Mouse (Mus musculus): ENCODE data around the gene C530008M17Rik.

C530008M17Rik gene

DNA sequence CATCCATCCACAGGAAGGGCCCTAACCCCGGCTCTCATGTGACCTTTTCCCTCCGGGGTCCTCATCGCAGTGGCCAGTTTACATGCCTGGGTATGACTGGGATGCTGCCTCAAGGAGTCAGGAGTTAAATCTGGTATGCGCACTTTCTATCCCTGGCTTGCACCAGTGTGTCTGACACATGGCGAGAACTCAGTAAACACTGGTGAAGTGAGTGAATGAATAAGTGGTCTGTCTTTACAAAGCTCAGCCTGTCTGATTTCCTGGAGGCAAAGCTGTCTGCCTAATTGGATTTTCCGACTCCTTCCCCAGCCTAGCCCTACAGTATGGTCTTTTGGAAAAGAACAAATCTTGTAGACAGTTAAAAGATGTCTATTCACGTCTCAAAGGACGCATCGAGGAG lies 45.8 kb downstream of the C530008M17Rik start:
- DNase-seq (ENCODE audit: low spot score in 2 of 2), result no peak

GRCm38 (mm10) chr5:76702646-76703045 lies 46.3 kb downstream of the C530008M17Rik start:
- no peak for DNase-seq (ENCODE audit: low spot score in 2 of 2)

DNA sequence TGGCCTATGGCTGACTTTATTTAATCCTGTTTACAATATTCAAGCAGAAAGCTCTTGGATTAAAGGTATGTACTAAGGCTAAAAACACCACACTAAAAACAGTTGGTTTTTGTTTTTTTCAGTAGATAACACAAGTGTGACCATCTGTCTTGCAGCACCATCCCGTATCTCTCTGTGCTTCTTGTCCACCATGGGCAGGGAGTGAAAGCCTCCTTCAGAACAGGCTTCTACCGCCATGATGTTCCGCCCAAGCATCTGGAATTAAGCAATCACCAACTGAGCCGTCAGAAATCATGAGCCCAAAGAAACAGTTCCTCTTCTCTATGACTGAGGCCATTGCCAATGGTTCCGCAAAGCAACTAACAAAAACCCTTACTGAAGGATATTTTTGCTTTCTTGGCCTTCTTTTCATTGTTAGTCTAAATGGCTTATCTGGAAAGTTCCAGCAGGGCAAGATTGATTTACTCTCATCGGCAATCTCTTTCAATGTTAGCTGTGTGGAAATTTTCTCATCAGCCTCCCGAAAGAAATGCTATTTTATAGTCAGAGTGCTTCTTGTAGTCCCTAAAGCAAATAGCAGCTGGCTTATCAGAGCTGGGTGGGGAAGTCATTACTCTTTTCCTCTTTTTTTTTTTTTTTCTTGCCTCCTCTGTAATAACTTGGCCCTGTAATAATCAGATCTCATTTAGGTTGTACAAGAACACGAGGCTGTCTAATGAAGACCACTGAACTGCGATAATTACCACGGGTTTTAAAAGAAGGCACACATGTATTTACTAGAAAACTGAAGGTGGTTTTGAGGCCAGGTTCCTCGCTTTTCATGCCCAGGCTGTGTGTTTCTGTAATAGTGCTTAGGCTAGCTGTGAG lies 49.2 kb downstream of the C530008M17Rik start:
- DNase-seq (ENCODE audit: low spot score in 2 of 2), result no peak

- DNase-seq (ENCODE audit: low spot score in 2 of 2), result no peak
Observed at GRCm38 (mm10) chr5:76707072-76707471, 50.8 kb downstream of the C530008M17Rik start.

- no peak for DNase-seq (ENCODE audit: low spot score in 2 of 2)
Observed at GRCm38 (mm10) chr5:76708004-76708403, 51.7 kb downstream of the C530008M17Rik start.

GRCm38 (mm10) chr5:76713743-76714142 lies 57.4 kb downstream of the C530008M17Rik start:
- no peak for DNase-seq (ENCODE audit: low spot score in 2 of 2)

- no peak for DNase-seq (ENCODE audit: low spot score in 2 of 2)
Observed at GRCm38 (mm10) chr5:76719954-76720353, 63.6 kb downstream of the C530008M17Rik start.

GRCm38 (mm10) chr5:76724878-76725277 lies 68.6 kb downstream of the C530008M17Rik start:
- no peak for DNase-seq (ENCODE audit: low spot score in 2 of 2)

GRCm38 (mm10) chr5:76726518-76727103 lies 70.3 kb downstream of the C530008M17Rik start:
- no peak for DNase-seq (ENCODE audit: low spot score in 2 of 2)

DNA sequence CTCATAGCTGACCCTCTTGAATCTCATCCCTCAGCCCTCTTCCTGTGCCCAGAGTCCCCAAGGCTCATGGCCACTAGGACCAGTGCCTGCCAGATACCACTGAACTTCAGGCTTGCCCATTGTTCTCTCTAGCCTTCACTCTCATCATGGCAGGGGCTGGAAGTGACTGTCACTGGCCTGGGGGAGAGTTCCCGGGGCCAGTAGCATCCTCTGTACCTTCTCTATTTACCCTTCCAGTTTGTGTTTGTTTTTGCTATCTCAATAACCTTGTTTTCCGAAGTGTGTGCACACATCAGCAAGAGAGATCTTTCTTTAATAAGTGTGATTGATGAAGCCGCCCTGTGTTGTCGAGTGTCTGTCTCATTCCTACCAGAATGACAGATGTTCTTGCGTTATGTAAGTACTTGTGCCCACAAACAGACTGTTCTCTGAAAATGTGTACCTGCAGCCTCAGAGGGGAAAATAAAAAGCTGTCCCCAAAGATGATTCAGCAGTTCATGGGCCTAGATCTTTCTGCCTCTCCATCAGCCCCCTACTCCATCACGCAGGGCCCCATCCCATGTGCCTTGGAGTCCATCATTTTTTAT lies 76.8 kb downstream of the C530008M17Rik start:
- no peak for DNase-seq (ENCODE audit: low spot score in 2 of 2)

- DNase-seq (ENCODE audit: low spot score in 2 of 2), result no peak
Observed at GRCm38 (mm10) chr5:76741463-76741862, 85.2 kb downstream of the C530008M17Rik start.

DNA sequence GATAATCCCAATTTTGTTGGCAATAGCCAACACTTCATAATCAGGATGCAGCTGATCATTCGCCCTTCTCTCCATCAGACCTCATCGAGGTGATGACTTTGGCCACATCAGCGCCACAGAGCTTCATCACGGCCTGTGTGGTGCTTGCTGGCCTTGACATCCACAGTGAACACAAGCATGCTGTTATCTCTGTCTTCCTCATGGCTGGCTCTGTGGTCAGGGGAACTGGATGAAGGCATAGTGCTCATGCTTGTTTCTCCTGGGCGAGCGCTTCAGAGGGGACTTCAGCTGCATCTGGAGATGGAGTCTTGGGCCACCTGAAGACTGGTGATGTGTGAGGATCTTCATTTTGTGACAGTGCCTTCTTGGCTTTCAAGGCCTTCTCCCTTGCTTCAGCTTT lies 85.8 kb downstream of the C530008M17Rik start:
- no peak for DNase-seq (ENCODE audit: low spot score in 2 of 2)

- no peak for DNase-seq (ENCODE audit: low spot score in 2 of 2)
Observed at GRCm38 (mm10) chr5:76744737-76745209, 88.5 kb downstream of the C530008M17Rik start.

DNA sequence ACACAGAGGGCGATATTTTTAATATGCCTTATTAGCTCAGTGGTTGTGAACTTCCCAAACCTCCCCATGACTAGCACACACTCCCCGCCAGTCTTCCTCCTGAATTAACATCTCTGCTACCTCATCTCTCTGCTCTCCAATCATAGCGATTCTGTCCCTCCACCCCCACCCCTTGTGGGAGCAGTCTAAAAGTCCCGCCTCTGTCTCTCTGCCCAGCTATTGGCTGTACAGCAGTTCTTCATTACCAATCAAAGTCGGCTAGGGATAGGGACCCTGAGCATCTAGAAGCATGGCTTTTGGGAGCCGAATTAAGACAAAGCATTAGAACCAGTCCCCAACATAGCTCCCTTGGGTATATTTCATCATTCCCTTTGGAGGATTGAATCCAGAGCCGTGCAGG lies 91.5 kb downstream of the C530008M17Rik start:
- no peak for DNase-seq (ENCODE audit: low spot score in 2 of 2)

DNA sequence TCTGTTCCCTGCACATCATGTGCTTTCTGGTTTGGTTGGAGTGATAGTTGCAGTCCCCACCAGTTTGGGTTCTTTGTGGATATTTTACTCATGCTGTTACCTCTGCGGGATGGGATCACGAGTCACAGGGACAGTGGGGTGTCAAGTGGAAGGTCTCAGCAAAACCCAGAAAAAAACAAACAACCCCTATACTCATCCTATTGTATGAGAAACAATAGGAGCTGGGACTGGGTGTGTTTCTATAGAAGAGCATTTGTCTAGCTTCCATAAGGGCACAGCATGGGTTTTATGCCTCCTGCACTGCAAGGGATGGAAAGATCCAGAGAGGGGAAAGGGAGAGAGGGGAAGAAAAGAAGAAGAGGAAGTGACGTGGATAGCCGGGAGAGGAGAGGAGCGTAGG lies 96.0 kb downstream of the C530008M17Rik start:
- DNase-seq (ENCODE audit: low spot score in 2 of 2), result no peak

- DNase-seq (ENCODE audit: low spot score in 2 of 2), result no peak
Observed at GRCm38 (mm10) chr5:76760349-76760748, 104.0 kb downstream of the C530008M17Rik start.

DNA sequence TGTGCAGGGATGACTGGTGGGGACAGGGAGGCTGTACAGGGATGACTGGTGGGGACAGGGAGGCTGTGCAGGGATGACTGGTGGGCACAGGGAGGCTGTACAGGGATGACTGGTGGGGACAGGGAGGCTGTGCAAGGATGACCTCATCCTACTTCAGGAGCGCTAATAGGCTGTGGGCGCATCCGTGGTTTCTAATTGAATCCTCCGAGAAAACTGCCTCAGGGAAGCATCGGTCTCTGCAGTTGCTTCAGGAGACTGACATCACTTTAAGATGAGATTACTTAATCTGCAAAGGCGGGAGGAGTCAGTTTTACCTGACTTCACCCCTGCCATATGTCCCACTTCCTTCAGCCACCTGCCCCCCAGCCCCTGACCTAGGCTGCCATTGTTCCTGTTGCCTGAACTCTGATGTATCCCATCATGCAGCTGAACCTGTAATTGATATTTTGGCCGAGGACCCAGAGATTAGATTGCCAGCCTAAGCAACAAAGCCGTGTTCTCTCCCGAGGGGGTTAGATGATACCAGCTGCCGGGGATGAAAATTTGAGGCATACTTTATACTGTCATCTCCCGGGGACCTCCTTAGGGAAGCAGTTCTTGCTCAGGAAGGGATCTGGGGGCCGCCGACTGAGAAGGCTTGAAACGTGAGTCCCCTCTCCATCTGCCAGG lies 105.9 kb downstream of the C530008M17Rik start:
- no peak for DNase-seq (ENCODE audit: low spot score in 2 of 2)

- DNase-seq (ENCODE audit: low spot score in 2 of 2), result peak in 1 of 2 experiments; percentile 47
Observed at GRCm38 (mm10) chr5:76763148-76763701, 106.9 kb downstream of the C530008M17Rik start.

DNA sequence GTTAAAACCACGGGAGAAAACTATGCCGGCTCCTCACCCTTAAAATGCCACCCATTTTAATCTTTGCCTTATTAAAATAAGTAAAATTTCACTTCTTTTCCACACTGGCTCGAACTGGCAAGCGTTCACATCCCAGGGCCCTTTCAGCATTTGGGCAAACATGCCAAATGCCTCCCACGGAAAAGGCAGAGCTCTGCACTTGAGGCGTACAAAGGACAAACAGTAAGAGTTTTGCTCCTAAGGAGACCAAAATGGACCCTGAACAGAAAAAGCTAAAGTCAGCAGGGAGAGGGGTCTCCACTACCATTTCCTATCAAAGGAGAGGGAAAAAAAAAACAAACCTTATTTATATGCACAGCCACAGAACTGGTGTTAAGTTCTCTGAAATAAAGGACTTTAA lies 107.4 kb downstream of the C530008M17Rik start:
- DNase-seq (ENCODE audit: low spot score in 2 of 2), result peak in 1 of 2 experiments; percentile 29

DNA sequence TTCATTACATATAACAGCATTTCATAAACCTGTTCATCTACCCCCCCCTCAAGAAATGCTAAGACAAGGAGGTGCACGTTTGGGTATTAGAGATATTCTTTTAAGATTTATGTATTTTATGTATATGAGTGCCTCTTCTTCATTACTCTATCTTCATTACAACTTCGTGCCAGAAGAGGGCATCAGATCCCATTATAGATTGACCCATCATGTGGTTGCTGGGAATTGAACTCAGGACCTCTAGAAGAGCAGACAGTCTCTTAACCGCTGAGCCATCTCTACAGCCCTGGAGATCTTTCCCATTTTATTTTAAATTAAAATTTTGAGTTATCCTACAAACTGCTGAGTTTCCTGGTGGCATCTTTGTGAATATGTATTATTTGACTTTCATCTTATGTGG lies 112.7 kb downstream of the C530008M17Rik start:
- DNase-seq (ENCODE audit: low spot score in 2 of 2), result no peak

GRCm38 (mm10) chr5:76769572-76769971 lies 113.3 kb downstream of the C530008M17Rik start:
- no peak for DNase-seq (ENCODE audit: low spot score in 2 of 2)

DNA sequence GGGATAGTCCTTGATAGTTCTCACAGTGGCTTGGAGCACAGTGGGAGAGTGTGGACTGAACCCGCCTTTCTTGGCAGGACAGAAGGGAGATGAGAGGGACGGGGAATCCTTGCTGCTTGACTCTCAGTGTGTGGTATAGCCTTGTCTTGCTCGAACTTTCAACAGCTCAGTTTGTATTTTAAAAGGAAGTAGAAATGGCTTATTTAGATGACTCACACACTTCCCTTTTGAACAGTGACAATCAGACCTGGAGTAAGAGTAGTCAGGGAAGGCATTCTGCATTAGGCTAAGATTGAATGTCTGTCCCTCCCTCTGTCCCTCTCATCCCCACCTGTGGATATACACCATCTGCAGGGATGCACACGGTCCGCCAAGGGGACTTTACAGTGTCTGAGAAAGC lies 115.1 kb downstream of the C530008M17Rik start:
- DNase-seq (ENCODE audit: low spot score in 2 of 2), result no peak
